Mouse (Mus musculus) CD4-positive naive resting alpha-beta T cell, adult 57 days (primary cell): ENCODE data around the gene Vmn1r199. TPM values are rescaled to one million over a fixed set of nuclear protein-coding genes. Genes with fewer than 3 reads are reported as not detected.

Experiments used
- total RNA-seq: library from RNA; stranded (reverse); gene quantifications from one replicate; pipeline ENCODE4 v1.2.4, GENCODE M21; 2023

Vmn1r199 gene
- not detected for total RNA-seq

GRCm38 (mm10) chr13:22379518-22379917, at the start of gene Vmn1r199:
Gene Vmn1r199 (plus strand): TSS chr13:22379818.

DNA sequence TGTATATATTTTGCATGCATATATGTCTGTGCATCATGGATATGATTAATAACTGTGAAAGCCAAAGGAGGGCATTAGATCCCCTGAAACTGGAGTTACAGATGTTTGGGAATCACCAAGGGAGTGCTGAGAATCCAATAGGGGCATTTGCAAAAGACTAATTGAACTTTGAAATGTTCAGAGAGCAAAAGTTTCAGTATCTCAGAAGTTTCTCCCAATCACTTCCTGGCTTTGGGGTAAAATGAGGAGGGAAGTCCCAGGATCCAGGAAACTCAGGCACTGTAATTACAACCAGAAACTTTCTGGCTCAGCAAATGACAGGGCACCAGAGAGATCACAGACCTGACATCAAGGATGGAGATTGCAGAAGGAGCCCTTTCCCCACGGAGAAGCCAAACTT, 29.6 kb upstream of the Vmn1r199 start, which contains the start of gene Vmn1r198:
Vmn1r198 (plus strand) TSS at position 301 of the 400 bp plus-strand sequence.

GRCm38 (mm10) chr13:22390073-22390472, 10.5 kb downstream of the Vmn1r199 start, which contains the start of gene Vmn1r200:
Gene Vmn1r200 (plus strand): TSS chr13:22390373.

Other genes with a start within 250 kb of the Vmn1r199 start
- not detected for gene Vmn1r191, start 195.8 kb upstream of the Vmn1r199 start, total RNA-seq
- not detected for gene Vmn1r192, start 188.7 kb upstream of the Vmn1r199 start, total RNA-seq
- not detected for gene Vmn1r193, start 156.7 kb upstream of the Vmn1r199 start, total RNA-seq
- not detected for gene Vmn1r194, start 135.6 kb upstream of the Vmn1r199 start, total RNA-seq
- not detected for gene Vmn1r195, start 109.3 kb upstream of the Vmn1r199 start, total RNA-seq
- gene Vmn1r196, start 89.9 kb upstream of the Vmn1r199 start, total RNA-seq, result not detected
- gene Vmn1r197, start 55.2 kb upstream of the Vmn1r199 start, total RNA-seq, result not detected
- gene Vmn1r198, start 29.5 kb upstream of the Vmn1r199 start, total RNA-seq, result not detected
- gene Vmn1r200, start 10.6 kb downstream of the Vmn1r199 start, total RNA-seq, result not detected
- not detected for gene Vmn1r201, start 92.1 kb downstream of the Vmn1r199 start, total RNA-seq
- gene Vmn1r202, start 125.6 kb downstream of the Vmn1r199 start, total RNA-seq, result not detected
- not detected for gene Vmn1r203, start 138.3 kb downstream of the Vmn1r199 start, total RNA-seq
- not detected for gene Vmn1r204, start 173.4 kb downstream of the Vmn1r199 start, total RNA-seq
- not detected for gene Vmn1r205, start 213.2 kb downstream of the Vmn1r199 start, total RNA-seq
- not detected for gene Vmn1r206, start 244.4 kb downstream of the Vmn1r199 start, total RNA-seq